Mouse (Mus musculus) right cerebral cortex, postnatal 36 days (tissue): ENCODE data around the gene Cdk2.

Experiments used
- DNase-seq, 2 experiments: peaks; one replicate each; pipeline ENCODE4 v3.0.0; 2022; ENCODE audit warnings: low spot score in 2 of 2, mixed read lengths in 1 of 2

Cdk2 gene

GRCm38 (mm10) chr10:128703895-128704294 is 936 bp downstream of the Cdk2 start, which contains the start of gene Pmel:
Gene Pmel (plus strand): TSS chr10:128704195.
- DNase-seq = no peak

- no peak for DNase-seq
Observed at GRCm38 (mm10) chr10:128702328-128703007, 2.4 kb downstream of the Cdk2 start.

GRCm38 (mm10) chr10:128700712-128701111 is 4.1 kb downstream of the Cdk2 start:
- no peak for DNase-seq

- DNase-seq = no peak
Observed at GRCm38 (mm10) chr10:128699611-128700010, 5.2 kb downstream of the Cdk2 start.

- DNase-seq = no peak
Observed at GRCm38 (mm10) chr10:128699006-128699405, 5.8 kb downstream of the Cdk2 start.

- DNase-seq = no peak
Observed at GRCm38 (mm10) chr10:128697072-128697725, 7.6 kb downstream of the Cdk2 start.

GRCm38 (mm10) chr10:128695992-128696807 is 8.6 kb downstream of the Cdk2 start, which contains the start of gene Rab5b:
Gene Rab5b (minus strand): TSS chr10:128696264.
- DNase-seq = peak; percentile 100

GRCm38 (mm10) chr10:128695411-128695991 is 9.3 kb downstream of the Cdk2 start:
- DNase-seq = no peak

GRCm38 (mm10) chr10:128674469-128675008 is 30.3 kb downstream of the Cdk2 start:
- DNase-seq = no peak

GRCm38 (mm10) chr10:128673763-128674468 is 30.9 kb downstream of the Cdk2 start, which contains the start of gene Suox:
Gene Suox (minus strand): TSS chr10:128674073.
- DNase-seq = peak; percentile 70 to 80

GRCm38 (mm10) chr10:128671148-128671547 is 33.7 kb downstream of the Cdk2 start:
- DNase-seq = no peak

- DNase-seq = peak; percentile 52 to 68
Observed at GRCm38 (mm10) chr10:128668790-128669672, 35.8 kb downstream of the Cdk2 start.

GRCm38 (mm10) chr10:128665806-128666205 is 39.0 kb downstream of the Cdk2 start:
- no peak for DNase-seq

- no peak for DNase-seq
Observed at GRCm38 (mm10) chr10:128665307-128665706, 39.5 kb downstream of the Cdk2 start.

- no peak for DNase-seq
Observed at GRCm38 (mm10) chr10:128664808-128665207, 40.0 kb downstream of the Cdk2 start.

GRCm38 (mm10) chr10:128663441-128664220 is 41.2 kb downstream of the Cdk2 start:
- no peak for DNase-seq

- no peak for DNase-seq
Observed at GRCm38 (mm10) chr10:128662465-128662864, 42.4 kb downstream of the Cdk2 start.

- no peak for DNase-seq
Observed at GRCm38 (mm10) chr10:128659490-128659889, 45.3 kb downstream of the Cdk2 start.

- no peak for DNase-seq
Observed at GRCm38 (mm10) chr10:128657844-128658243, 47.0 kb downstream of the Cdk2 start.
